Mouse (Mus musculus): ENCODE results near the gene Vmn1r126.
"Not testable (repeated sequence)": the region's sequence is repeated elsewhere in the genome, so short reads cannot be mapped to it uniquely, and the experiment has no call there.

Gene Vmn1r126

DNA sequence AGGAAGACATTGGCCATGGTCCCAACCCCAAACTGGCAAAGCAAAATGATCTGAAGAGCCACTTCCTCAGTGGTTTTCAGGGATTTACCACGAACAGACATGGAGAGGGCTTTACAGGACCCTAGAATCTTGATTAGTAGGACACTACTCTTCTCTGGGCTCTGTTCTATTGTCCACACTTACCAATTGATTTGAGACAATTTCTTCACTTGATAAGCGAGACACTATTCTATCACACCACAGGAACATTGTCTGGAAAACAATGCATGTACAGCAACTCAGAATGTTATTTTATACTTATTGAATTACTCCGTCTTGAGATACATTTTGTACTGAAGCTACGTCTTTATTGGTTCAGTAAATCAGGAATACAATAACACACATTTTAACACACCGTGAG is at the start of gene Vmn1r126:
Gene Vmn1r126, minus strand, starts transcription at position 101 of the 400 bp plus-strand sequence.
- not testable (repeated sequence) for DNase-seq (ENCODE audit: low read depth, low spot score)

GRCm38 (mm10) chr7:21349073-21349472 is 47.8 kb upstream of the Vmn1r126 start, which contains the start of gene Vmn1r128:
Gene Vmn1r128 (plus strand): TSS chr7:21349373.
- not testable (repeated sequence) for DNase-seq (ENCODE audit: low read depth, low spot score)

GRCm38 (mm10) chr7:21319761-21320160 is 18.5 kb upstream of the Vmn1r126 start, which contains the start of gene Vmn1r127:
Gene Vmn1r127 (minus strand): TSS chr7:21319861.
- not testable (repeated sequence) for DNase-seq (ENCODE audit: low read depth, low spot score)

DNA sequence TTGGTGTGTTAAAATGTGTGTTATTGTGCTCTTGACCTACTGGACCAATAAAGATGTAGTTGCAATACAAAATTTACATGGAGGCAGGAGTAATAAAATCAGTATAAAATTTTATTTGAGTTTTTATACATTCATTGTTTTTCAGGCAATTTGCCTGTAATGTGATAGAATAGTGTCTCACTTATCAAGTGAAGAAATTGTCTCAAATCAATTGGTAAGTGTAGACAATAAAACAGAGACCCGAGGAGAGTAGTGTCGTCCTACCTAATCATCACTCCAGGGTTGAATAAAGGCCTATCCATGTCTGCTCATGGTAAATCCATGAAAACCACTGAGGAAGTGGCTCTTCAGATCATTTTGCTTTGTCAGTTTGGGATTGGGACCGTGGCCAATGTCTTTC is 29.4 kb downstream of the Vmn1r126 start, which contains the start of gene Vmn1r125:
Gene Vmn1r125, plus strand, starts transcription at position 301 of the 400 bp plus-strand sequence.
- not testable (repeated sequence) for DNase-seq (ENCODE audit: low read depth, low spot score)

GRCm38 (mm10) chr7:21260517-21260916 is 40.8 kb downstream of the Vmn1r126 start, which contains the start of gene Vmn1r124:
Gene Vmn1r124 (minus strand): TSS chr7:21260617.
- not testable (repeated sequence) for DNase-seq (ENCODE audit: low read depth, low spot score)

All from R1 (cell line).